Mouse (Mus musculus): ENCODE data around the gene Cideb.
A peak's percentile ranks its signal among the peaks of the same experiment; 100 is the strongest.

Cideb gene

DNA sequence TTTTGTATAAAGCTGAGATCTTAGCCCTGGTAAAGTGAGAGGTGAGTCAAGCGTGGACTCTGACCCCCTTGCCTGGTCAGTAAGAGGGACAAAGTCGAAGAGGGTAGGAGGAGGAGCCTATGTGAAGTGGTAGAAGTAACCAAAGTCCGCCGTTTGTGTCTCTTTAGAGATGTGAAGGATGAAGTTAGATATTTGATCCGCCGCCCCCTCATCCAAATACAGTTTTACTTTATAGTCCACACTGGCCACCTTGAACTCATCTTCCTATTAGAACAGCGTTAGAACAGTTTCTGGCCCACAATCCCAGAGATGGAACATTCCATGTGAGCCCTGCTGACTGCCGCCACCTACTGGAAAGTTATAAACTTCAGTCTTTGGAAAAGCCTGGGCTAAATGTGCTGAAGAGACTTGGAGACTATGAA lies at the start of gene Cideb:
Gene Cideb, minus strand, starts transcription at position 96 of the 422 bp plus-strand sequence.
- peak; percentile 83 for DNase-seq

GRCm38 (mm10) chr14:55795380-55796163 lies 37.3 kb upstream of the Cideb start:
- DNase-seq, result no peak

DNA sequence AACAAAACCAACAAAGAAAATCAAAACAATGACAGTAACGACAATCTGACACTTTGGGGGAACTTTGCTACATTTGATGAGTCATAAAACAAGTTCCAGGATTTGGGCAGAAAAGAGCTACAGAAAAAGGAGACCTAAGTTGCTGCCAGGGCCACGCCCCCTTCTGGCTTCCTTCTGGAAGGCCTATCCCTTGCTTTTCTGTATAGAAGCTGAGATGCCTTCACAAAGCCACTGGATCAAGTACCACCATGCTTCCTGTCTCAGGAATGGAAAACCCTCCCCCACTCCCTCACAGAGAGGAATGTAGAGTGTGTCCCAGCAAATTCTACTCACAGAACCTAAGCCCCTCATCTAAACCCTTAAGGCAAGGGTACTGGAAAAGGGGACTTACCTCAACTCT lies 35.7 kb upstream of the Cideb start:
- no peak for DNase-seq

- DNase-seq, result no peak
Measured at GRCm38 (mm10) chr14:55793461-55793860, 35.2 kb upstream of the Cideb start.

DNA sequence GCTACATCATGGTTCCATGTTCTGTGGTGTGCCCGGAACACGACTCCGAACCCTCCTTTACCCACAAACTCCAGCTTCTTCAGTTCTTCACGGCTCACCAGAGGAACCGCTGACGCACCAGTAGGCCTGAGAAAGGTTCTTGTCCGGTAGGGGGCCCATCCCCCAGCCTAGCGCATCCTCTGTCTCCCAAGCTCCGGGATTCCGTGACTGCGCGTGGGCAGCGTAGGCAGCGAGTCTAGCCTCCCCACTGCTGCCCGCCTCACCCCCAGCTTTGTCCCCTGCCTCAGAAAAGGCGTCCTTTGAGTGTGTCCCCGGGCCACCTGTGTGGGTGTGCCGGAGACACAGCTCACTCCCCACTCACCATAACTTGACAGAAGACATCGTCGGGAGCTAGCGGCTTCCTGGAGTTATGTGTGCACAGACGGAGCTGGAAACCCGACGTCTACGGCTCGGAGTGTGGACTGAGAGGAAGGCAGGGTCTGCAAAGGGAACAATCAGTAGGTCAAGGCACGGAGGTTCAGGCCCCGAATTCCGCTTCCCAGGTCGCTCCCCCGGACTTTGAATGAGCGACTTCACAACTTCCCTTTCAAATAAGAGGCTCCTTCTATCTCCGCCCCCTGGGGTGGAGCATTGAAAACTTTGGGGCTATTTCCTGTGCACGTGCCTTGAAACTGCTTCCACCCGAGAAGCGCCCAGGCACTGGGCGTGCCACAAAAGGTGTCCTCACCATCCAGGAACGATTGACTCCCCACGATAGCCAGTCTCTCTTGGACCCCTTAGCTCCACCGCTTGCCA lies 30.2 kb upstream of the Cideb start, which contains the start of gene Ripk3:
Gene Ripk3, minus strand, starts transcription at position 610 of the 795 bp plus-strand sequence.
- peak; percentile 30 for DNase-seq

- no peak for DNase-seq
Measured at GRCm38 (mm10) chr14:55787731-55788130, 29.5 kb upstream of the Cideb start.

DNA sequence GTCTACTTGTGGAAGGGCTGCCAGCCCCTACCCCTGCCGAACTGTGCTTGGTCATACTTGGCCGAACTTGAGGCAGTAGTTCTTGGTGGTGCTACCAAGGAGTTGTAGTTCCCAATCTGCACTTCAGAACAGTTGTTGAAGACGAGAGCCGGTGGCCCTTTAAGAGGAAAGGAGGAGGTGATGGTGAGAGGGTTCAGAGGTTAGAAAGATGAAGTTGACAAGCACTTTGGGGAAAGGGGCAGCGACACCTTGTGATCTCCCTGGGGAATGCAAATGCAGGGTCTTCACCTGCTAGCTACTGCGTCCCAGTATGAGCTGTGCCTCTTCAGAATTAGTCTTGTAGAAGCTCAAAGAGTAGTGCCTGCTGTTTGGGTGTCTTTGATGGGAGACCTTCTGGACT lies 26.9 kb upstream of the Cideb start:
- DNase-seq, result peak; percentile 44

DNA sequence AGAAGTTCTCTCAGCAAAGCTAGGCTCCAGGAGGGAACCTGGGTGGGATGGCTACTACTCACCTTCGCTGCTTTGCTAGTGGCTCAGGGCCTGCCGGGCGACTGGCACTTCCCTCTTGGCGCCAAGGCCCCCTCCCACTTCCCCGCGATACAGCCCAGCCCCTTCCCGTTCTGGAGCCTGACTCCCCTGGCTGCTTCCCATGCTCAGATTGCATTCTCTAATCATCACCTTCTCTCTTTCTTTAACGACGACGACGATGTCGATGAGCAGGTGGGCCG lies 25.6 kb upstream of the Cideb start, which contains the start of gene Adcy4:
Gene Adcy4, minus strand, starts transcription at position 138 of the 278 bp plus-strand sequence.
- DNase-seq, result no peak

DNA sequence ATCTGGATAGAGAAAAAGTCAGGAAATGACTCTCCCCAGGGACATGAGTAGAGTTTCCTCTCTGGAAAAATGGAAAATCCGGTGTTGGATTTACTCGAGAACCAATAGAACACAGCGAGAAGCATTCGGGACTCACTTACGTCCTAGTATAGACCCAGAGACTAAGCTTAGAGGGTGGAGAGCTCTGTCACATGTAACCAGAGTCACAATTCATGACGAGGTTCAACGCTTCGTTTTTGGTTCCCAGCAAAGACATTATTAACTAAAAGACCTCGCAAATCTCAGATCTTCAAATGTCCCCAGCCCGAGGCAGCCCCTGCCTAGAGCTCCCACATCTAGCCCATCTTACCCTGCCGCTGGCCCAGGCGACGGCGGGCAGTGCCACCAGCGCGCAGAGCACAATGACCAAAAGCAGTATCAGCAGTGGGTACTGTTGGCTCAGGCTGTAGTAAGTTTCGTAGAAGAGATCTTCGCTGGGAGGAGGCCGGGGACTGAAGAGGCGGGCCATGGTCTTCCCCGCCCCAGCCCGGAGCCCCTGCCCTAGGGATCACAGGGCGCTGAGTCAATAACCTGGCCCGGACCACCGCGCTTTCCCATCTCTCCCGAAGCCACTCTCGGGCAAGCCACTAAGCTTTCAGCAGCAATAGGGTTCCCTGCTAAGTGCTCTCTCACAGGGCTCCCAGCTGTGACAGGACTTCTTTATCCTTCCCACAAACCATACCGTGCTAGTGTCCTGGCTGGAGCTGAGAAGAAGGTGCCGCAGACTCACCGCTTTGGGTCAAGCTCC lies 25.1 kb upstream of the Cideb start:
- DNase-seq, result no peak

GRCm38 (mm10) chr14:55782361-55782960 lies 24.2 kb upstream of the Cideb start:
- no peak for DNase-seq

- peak; percentile 84 for DNase-seq
Measured at GRCm38 (mm10) chr14:55781310-55781709, 23.1 kb upstream of the Cideb start.

GRCm38 (mm10) chr14:55780736-55781135 lies 22.5 kb upstream of the Cideb start:
- DNase-seq, result no peak

GRCm38 (mm10) chr14:55779656-55780055 lies 21.4 kb upstream of the Cideb start:
- DNase-seq, result no peak

DNA sequence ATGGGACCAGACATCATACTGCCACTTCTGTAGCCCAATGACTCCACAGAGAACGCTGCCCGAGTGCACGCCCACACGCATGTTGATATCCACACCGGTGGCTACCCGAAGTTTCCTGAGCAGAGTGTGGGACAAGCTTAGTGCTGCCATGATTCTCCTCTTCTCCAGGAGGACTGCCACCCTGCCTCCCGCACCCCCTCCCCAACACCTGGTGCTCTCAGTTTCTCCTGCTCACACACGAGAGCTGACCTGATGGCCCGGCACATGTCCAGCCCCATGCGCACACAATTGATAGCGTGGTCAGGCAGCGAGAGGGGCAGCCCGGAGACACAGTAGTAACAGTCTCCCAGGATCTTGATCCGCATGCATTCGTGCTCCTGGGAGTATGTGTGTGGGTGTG lies 20.4 kb upstream of the Cideb start:
- DNase-seq, result no peak

DNA sequence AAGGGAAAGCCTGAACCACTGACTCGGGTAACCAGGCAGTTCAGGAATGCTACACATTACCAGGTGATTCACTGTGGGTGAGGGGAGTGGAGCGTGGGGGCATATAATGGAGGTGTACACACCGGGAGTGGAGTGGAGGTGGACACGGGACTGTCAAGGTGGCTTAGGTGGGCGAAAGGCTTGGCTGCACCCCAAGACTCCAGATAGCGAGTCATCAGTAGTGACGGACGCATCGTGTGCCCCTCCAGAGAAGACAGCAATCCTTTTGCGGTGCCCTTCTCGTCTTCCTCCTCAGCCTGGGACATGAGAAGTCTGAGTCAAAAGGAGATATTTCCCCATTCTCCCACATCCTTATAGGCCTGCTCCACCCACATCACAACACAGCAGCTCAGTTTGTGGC lies 19.5 kb upstream of the Cideb start:
- no peak for DNase-seq

DNA sequence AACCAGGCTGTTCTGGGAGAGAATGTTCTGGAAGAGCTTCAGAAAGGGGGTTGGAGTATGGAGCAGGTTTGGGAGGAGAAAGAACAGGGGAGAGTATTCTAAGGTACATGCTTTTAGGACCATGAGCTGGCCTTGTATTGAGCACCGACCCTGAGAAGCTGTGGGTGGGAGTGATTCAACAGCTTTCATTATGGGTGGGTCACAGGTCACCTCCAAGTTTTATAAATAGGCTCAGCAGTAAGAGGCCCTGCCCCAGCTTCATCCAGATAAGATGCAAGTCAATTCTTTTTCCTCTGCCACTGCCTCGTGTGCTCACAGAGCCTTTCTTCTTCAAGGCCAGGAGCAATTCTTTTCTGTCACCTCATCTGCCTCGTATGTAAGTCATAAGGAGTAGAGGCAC lies 18.9 kb upstream of the Cideb start:
- no peak for DNase-seq

DNA sequence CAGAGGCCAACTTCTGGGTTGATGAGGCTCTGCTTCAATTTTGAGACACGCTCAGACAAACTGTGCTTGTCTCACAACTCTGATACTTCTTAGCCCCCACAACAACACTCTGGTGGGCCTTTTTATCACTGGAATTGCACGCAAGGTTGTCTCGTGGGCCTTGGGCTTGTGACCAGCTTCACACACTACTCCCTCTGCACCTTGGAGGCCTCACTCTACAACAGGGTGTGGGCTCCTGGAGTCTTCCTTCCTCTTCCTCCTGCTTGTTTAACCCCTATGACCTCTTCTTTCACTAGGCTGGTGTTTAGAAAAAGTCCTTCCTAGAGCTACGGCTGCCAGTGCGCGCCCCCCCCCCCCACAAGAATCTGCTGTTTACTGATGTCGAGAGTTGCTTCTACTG lies 18.5 kb upstream of the Cideb start:
- DNase-seq, result no peak

- DNase-seq, result no peak
Measured at GRCm38 (mm10) chr14:55769087-55769703, 10.9 kb upstream of the Cideb start.

DNA sequence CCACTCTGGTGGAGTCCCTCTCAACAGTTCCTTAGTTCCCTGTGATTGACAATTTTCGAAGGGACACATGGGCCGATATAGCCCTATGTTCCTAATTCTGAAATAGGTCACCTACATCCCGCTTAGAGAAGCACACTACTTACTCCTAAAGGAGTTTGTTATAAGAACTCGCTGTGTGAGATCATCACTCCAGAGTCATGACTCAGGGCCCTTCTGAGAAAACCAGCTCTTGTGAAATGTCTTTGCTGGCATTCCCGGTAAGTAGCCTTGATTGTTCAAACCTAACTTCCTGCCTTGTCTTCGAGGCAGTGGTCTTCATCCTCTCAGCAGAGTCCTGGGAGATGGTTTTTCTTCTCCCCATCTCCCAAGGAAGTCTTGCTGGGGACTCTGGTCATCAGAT lies 10.3 kb upstream of the Cideb start:
- no peak for DNase-seq

DNA sequence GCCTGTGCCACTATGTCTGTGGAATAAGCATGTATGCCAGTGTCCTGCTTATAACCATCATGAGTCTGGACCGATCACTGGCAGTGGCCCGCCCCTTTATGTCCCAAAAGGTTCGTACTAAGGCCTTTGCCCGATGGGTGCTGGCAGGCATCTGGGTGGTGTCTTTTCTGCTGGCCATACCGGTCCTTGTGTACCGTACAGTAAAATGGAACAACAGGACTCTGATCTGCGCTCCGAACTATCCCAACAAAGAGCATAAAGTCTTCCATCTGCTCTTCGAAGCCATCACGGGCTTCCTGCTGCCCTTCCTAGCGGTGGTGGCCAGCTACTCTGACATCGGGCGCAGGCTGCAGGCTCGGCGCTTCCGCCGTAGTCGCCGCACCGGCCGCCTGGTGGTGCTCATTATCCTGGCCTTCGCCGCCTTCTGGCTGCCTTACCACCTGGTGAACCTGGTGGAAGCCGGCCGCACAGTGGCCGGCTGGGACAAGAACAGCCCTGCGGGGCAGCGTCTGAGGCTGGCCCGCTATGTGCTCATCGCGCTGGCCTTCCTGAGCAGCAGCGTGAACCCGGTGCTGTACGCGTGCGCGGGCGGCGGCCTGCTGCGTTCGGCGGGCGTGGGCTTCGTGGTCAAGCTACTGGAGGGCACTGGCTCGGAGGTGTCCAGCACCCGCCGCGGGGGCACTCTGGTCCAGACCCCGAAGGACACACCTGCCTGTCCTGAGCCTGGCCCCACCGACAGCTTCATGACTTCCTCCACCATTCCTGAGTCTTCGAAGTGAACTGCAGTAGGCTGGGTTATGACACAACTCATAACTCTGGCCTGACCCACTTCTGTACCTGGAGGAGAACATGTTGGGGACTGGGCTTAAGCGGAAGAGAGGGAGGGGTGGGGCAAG lies 9.5 kb upstream of the Cideb start:
- peak; percentile 78 for DNase-seq

GRCm38 (mm10) chr14:55765696-55766095 lies 7.4 kb upstream of the Cideb start, which contains the start of gene Ltb4r1:
Gene Ltb4r1 (plus strand): TSS chr14:55765962.
- DNase-seq, result no peak

All from retina, postnatal 1 day (tissue).